Mouse (Mus musculus): ENCODE results near the gene Aven.

Aven gene

GRCm38 (mm10) chr2:112669461-112669860, 176.7 kb downstream of the Aven start:
- no peak for DNase-seq (ENCODE audit: low spot score in 2 of 2)

GRCm38 (mm10) chr2:112676175-112676574, 183.4 kb downstream of the Aven start:
- DNase-seq (ENCODE audit: low spot score in 2 of 2): no peak

- no peak for DNase-seq (ENCODE audit: low spot score in 2 of 2)
Measured at GRCm38 (mm10) chr2:112676721-112677120, 184.0 kb downstream of the Aven start.

GRCm38 (mm10) chr2:112677246-112677645, 184.5 kb downstream of the Aven start:
- DNase-seq (ENCODE audit: low spot score in 2 of 2): no peak

GRCm38 (mm10) chr2:112681817-112682216, 189.1 kb downstream of the Aven start:
- DNase-seq (ENCODE audit: low spot score in 2 of 2): no peak

Measured in urinary bladder, postnatal 4 days (tissue).